Mouse (Mus musculus) left cerebral cortex, postnatal 10 days (tissue): ENCODE results near the gene Tmprss11f. TPM values are rescaled to one million over a fixed set of nuclear protein-coding genes. Genes with fewer than 3 reads are reported as not detected.

ENCODE experiments used
- total RNA-seq, 2 experiments: library from RNA; stranded (reverse); gene quantifications; 2 replicates each; pipeline ENCODE4 v1.2.3; 2021

The Tmprss11f gene
- total RNA-seq, 2 experiments from 2014 or later: not detected

Other genes with a start within 250 kb of the Tmprss11f start
- gene Tmprss11a, start 163.4 kb downstream of the Tmprss11f start, total RNA-seq: under 1 TPM; 0.11 to 0.16 TPM
- not detected for gene Tmprss11g, start 113.8 kb downstream of the Tmprss11f start, total RNA-seq
- under 1 TPM in 1 of 2 experiments, not detected in 1; 0.10 TPM for gene Tmprss11b, start 43.9 kb upstream of the Tmprss11f start, total RNA-seq
- not detected for gene Tmprss11e, start 113.4 kb upstream of the Tmprss11f start, total RNA-seq
- gene Ythdc1, start 171.8 kb upstream of the Tmprss11f start, total RNA-seq: 10 to 100 TPM; 45.4 to 48.0 TPM